Mouse (Mus musculus): Measurements from ENCODE around the gene Il23a. TPM values are rescaled to one million over a fixed set of nuclear protein-coding genes. Genes with fewer than 3 reads are reported as not detected.
"Not testable (repeated sequence)": the region's sequence is repeated elsewhere in the genome, so short reads cannot be mapped to it uniquely, and the experiment has no call there.

Gene Il23a
- total RNA-seq (2021) = not detected
- long read RNA-seq, experiment 1 = 0 reads
- long read RNA-seq, experiment 2 = 0 reads

- DNase-seq = no peak
- intact Hi-C loops (cut with DNase I) = no loop called here
Observed at GRCm38 (mm10) chr10:128298702-128299171, at the start of gene Il23a. Il23a (minus strand) TSS chr10:128298752.

- intact Hi-C loops (cut with DNase I) = no loop called here
- no peak for DNase-seq
Observed at GRCm38 (mm10) chr10:128347541-128347940, 49.0 kb upstream of the Il23a start.

GRCm38 (mm10) chr10:128344568-128345275 lies 46.2 kb upstream of the Il23a start:
- intact Hi-C loops (cut with DNase I) = no loop called here
- DNase-seq = peak; percentile 64 to 72

- intact Hi-C loops (cut with DNase I) = no loop called here
- no peak for DNase-seq
Observed at GRCm38 (mm10) chr10:128343436-128343835, 44.9 kb upstream of the Il23a start.

- intact Hi-C loops (cut with DNase I) = no loop called here
- no peak for DNase-seq
Observed at GRCm38 (mm10) chr10:128340257-128340656, 41.7 kb upstream of the Il23a start.

GRCm38 (mm10) chr10:128338948-128339347 lies 40.4 kb upstream of the Il23a start:
- intact Hi-C loops (cut with DNase I) = loop anchor here (5.0 kb wide), 1 partner anchor 38 kb away; the partner anchor contains the start of gene Ankrd52
- DNase-seq = no peak

GRCm38 (mm10) chr10:128338415-128338814 lies 39.9 kb upstream of the Il23a start:
- intact Hi-C loops (cut with DNase I) = loop anchor here (5.0 kb wide), 1 partner anchor 39 kb away; the partner anchor contains the start of gene Ankrd52
- DNase-seq = no peak

GRCm38 (mm10) chr10:128337306-128338181 lies 39.0 kb upstream of the Il23a start, which contains the start of gene Cs:
Cs (plus strand) TSS chr10:128337734.
- peak; percentile 95 to 98 for DNase-seq
- intact Hi-C loops (cut with DNase I) = loop anchor here (5.0 kb wide), 1 partner anchor 40 kb away; the partner anchor contains the start of gene Ankrd52

GRCm38 (mm10) chr10:128336597-128336996 lies 38.0 kb upstream of the Il23a start:
- intact Hi-C loops (cut with DNase I) = loop anchor here (5.0 kb wide), 1 partner anchor 41 kb away; the partner anchor contains the start of gene Ankrd52

GRCm38 (mm10) chr10:128336195-128336594 lies 37.6 kb upstream of the Il23a start:
- intact Hi-C loops (cut with DNase I) = loop anchor here (5.0 kb wide), 1 partner anchor 41 kb away; the partner anchor contains the start of gene Ankrd52

More at GRCm38 (mm10) chr10:128336597-128336996, 38.0 kb upstream of the Il23a start:
- DNase-seq = no peak

GRCm38 (mm10) chr10:128335582-128335981 lies 37.0 kb upstream of the Il23a start:
- peak; percentile 64 to 70 for DNase-seq
- intact Hi-C loops (cut with DNase I) = loop anchor here (2.0 to 5.0 kb wide), 2 partner anchors 42 to 121 kb away; partner anchors contain the start of gene Ankrd52

More at GRCm38 (mm10) chr10:128336195-128336594, 37.6 kb upstream of the Il23a start:
- no peak for DNase-seq

- DNase-seq; intact Hi-C loops (cut with DNase I): not testable (repeated sequence)
Observed at GRCm38 (mm10) chr10:128332358-128333249, 34.1 kb upstream of the Il23a start.

GRCm38 (mm10) chr10:128327610-128328009 lies 29.1 kb upstream of the Il23a start:
- no peak for DNase-seq
- intact Hi-C loops (cut with DNase I) = no loop called here

GRCm38 (mm10) chr10:128326825-128327224 lies 28.3 kb upstream of the Il23a start:
- DNase-seq = no peak
- intact Hi-C loops (cut with DNase I) = no loop called here

- no peak for DNase-seq
- intact Hi-C loops (cut with DNase I) = no loop called here
Observed at GRCm38 (mm10) chr10:128323516-128323915, 25.0 kb upstream of the Il23a start.

- peak; percentile 79 to 86 for DNase-seq
Observed at GRCm38 (mm10) chr10:128322141-128323108, 23.9 kb upstream of the Il23a start, which contains the start of gene Cnpy2. Cnpy2 (plus strand) TSS chr10:128322459.

GRCm38 (mm10) chr10:128321641-128322040 lies 23.1 kb upstream of the Il23a start:
- no peak for DNase-seq
- intact Hi-C loops (cut with DNase I) = no loop called here

More at GRCm38 (mm10) chr10:128322141-128323108, 23.9 kb upstream of the Il23a start, which contains the start of gene Cnpy2:
- intact Hi-C loops (cut with DNase I) = no loop called here

- DNase-seq = no peak
- intact Hi-C loops (cut with DNase I) = no loop called here
Observed at GRCm38 (mm10) chr10:128315578-128315977, 17.0 kb upstream of the Il23a start.

Data from gastrocnemius, postnatal 36 days (tissue).